Mouse (Mus musculus) CD4-positive, CD25-positive, alpha-beta regulatory T cell, adult 2 months (primary cell): ENCODE results near the gene Ice2.

Experiments
- DNase-seq: peaks from one replicate; pipeline ENCODE4 v3.0.0-alpha.2; 2012; ENCODE audit warnings: low read depth, low spot score

Gene Ice2

GRCm38 (mm10) chr9:69404671-69405070, 7.0 kb downstream of the Ice2 start:
- DNase-seq, result no peak

GRCm38 (mm10) chr9:69419476-69419875, 21.8 kb downstream of the Ice2 start:
- peak; percentile 30 for DNase-seq

- DNase-seq, result no peak
Observed at GRCm38 (mm10) chr9:69430531-69430930, 32.8 kb downstream of the Ice2 start.

- no peak for DNase-seq
Observed at GRCm38 (mm10) chr9:69431863-69432555, 34.3 kb downstream of the Ice2 start.

GRCm38 (mm10) chr9:69435194-69435593, 37.5 kb downstream of the Ice2 start:
- DNase-seq, result peak; percentile 25

GRCm38 (mm10) chr9:69435662-69436061, 38.0 kb downstream of the Ice2 start:
- no peak for DNase-seq

- DNase-seq, result peak; percentile 23
Observed at GRCm38 (mm10) chr9:69439805-69440357, 42.2 kb downstream of the Ice2 start.

DNA sequence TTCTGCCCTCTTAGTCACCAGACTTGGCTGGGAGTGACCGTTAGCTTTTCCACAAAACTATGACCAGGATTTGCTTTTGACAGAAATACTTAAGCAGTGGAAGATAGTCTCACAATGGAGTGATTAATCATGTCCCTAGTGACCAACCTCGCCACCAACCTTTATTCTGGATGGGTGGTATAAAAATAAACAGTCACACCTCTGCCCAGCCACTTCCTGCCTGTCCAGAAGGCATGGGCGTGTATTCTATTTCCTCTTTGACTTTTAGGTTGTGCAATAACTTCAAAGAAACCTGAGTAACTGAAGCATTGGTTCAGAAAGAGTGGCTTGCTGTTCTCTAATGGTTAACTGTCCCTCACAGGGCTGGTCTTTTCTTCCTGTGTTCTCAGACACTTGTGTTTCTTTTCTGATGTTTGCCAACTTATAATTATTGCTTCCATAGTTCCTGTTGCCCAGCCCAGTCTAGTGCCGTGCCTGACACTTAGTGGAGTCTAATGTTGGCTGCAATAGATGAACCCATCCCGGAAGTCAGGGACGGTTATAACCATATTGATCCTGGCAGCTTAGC, 44.8 kb downstream of the Ice2 start:
- peak; percentile 14 for DNase-seq

DNA sequence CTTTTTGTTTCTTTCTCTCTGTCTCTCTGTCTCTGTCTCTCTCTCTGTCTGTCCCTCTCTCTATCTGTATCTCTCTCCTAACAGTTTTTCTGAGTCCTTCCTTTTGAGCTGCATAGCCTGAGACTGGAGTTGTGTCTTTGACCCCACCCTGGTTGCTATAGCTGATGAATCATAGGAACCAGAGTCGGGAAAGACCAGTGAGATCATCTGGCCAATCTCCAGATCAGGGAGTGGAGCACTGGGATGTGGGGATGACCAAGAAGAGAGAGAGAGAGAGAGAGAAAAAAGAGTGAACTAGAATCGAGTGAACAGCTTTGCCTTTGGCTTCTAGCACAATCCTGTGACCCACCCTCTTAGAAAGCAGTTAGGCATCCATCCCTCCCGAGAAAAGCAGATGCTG, 45.5 kb downstream of the Ice2 start:
- DNase-seq, result no peak

DNA sequence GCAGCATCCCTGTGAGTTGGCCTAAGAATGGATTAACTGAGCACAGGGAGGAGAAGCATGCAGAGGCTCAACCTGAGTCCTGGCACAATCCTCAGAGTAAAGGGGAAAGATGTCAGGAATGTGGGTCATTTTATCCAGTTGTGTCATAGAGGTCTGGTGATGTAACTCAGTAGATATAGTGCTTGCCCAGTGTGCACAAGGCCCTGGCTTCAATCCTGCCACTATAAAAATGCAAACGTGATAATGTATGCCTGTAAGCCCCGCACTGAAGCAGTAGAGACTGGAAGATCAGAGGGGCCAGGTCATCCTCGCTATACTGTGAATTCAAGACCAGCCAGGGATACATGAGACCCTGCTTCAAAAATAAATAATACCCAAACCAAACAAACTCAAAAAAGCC, 51.1 kb downstream of the Ice2 start:
- DNase-seq, result no peak

- no peak for DNase-seq
Observed at GRCm38 (mm10) chr9:69450636-69451035, 52.9 kb downstream of the Ice2 start.

GRCm38 (mm10) chr9:69451886-69452810, 54.4 kb downstream of the Ice2 start:
- no peak for DNase-seq

DNA sequence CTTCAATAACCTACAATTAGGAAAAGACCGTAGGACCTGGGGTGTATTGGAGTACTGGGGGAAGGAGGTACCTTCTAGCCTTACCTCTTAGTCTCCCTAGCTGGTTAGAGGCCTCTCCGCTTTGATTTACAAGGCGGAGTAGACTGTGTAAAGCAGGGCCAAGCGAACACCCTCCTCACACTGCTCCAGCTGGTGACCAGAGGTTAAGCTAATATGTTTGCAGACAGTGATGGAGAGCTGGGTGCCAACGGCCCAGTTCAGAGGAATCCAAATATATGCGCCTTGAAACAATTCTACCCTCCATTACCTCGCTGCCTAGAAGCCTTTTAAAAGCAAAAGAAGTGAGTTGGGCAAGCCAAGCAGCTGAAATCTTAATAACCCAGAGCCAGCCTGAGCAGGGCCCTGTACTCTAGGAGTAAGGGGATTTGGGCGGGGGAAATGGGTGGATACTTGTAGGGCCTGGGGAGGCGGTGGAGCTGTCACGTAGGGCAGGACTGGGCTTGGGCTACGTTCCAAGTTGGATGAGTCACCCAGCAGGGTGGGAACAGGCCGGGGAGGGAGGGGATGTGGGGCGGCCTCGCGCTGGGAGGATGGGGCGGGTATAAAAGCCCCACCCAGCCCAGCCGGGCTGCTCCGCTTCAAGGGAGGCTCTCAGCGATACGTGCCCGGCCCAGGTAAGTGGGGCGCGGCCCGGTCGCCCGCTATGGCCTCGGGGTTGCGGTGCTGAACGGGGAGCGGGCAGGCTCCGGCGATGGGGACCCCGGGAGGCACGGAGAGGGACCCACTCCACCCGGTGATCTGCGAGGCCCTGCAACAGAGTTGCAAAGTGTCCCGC, 55.6 kb downstream of the Ice2 start, which contains the start of gene Anxa2:
Gene Anxa2, plus strand, starts transcription at position 555 of the 835 bp plus-strand sequence.
- peak; percentile 76 for DNase-seq

- DNase-seq, result peak; percentile 60
Observed at GRCm38 (mm10) chr9:69453901-69454666, 56.4 kb downstream of the Ice2 start.

DNA sequence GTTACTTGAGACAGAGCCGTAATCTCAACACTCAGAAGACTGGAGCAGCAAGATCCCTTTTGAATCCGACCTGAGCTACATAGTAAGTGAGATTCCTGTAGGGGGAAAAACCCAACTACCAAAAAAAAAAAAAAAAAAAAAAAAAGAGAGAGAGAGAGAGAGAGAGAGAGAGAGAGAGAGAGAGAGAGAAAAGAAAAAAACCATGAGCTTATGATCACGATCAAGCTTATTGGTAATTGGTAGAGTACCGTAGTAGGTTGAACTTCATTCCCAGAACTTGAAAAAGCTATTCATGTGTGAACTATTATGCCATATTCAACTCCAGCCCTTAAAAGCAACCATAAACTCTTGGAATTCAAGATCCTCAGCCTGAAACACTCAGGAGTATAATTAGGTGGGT, 57.0 kb downstream of the Ice2 start:
- no peak for DNase-seq

GRCm38 (mm10) chr9:69455391-69455790, 57.7 kb downstream of the Ice2 start:
- peak; percentile 50 for DNase-seq

GRCm38 (mm10) chr9:69456406-69457075, 58.8 kb downstream of the Ice2 start:
- DNase-seq, result no peak

GRCm38 (mm10) chr9:69457143-69457542, 59.4 kb downstream of the Ice2 start:
- no peak for DNase-seq

DNA sequence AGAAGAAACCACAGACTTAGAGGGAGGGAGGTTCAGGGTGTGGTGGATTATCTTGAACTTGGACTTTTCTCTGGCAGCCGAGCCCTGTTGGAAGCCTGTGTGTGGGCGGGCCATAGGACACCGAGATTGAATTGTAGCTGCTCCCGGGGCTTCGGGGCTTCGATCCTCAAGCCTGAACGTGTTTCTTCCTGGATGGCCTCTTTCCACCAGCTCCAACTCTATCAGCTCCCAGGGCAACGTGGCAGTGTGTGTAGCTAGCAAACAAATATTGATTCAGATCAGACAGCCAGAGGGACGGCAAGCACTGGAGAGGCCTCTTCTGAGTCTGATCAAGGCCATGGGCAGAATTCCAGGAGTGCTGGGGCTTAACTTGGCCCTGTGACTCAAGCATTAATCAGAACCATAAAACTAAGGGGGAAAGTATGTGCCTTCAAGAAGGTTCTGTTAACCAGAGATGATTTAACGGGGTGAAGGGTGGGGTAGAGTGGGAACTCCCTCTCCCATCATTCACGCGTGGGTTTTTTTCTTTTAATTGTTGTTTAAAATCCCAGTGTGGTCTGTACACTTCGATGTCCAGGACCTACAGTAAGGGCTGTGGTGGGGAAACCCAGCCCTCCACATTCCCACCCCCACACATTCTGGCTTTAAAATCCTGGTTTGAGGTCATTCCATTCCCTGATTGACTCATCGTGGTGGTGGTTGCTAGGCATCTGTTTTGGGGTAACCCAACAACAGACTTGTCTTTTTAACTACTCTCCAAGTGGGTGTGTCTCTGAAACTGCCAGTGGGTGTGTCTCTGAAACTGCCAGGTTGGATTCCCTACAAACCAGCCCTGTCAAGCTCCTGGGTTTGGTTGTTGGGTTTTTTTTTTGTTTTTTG, 60.3 kb downstream of the Ice2 start:
- peak; percentile 59 for DNase-seq
